Mouse (Mus musculus) CH12.LX (cell line): ENCODE results near the gene Dnm1.

Experiments used
- CTCF ChIP-seq, 2 experiments: IDR thresholded peaks in 1 of 2; conservative IDR thresholded peaks in 1 of 2; 2 replicates each; pipeline ENCODE4 v1.5.1; 2011 to 2012; ENCODE audit warnings: low read depth in 2 of 2, low read length in 2 of 2, improper control_type of control experiment in 1 of 2, inconsistent platforms in 1 of 2, mild to moderate bottlenecking in 1 of 2, moderate library complexity in 1 of 2
- MAX ChIP-seq: IDR thresholded peaks from 2 replicates; pipeline ENCODE4 v1.6.1; 2011; ENCODE audit warnings: low read length, improper control_type of control experiment
- MXI1 ChIP-seq: IDR thresholded peaks from 2 replicates; pipeline ENCODE4 v1.6.1; 2011; ENCODE audit warnings: mild to moderate bottlenecking, low read depth, low read length, improper control_type of control experiment
- SIN3A ChIP-seq: IDR thresholded peaks from 2 replicates; pipeline ENCODE4 v1.6.1; 2012; ENCODE audit warnings: low read length, improper control_type of control experiment, inconsistent platforms
- TBP ChIP-seq: conservative IDR thresholded peaks from 2 replicates; pipeline ENCODE4 v1.6.1; 2011; ENCODE audit warnings: low read depth, low read length, improper control_type of control experiment
- TCF12 ChIP-seq: IDR thresholded peaks from 2 replicates; pipeline ENCODE4 v1.6.1; 2014; ENCODE audit warnings: low read depth, mild to moderate bottlenecking, inconsistent platforms, low read length, improper control_type of control experiment
- USF2 ChIP-seq: conservative IDR thresholded peaks from 2 replicates; pipeline ENCODE4 v1.6.1; 2011; ENCODE audit warnings: low read depth, low read length, improper control_type of control experiment
- ZMIZ1 ChIP-seq: IDR thresholded peaks from 2 replicates; pipeline ENCODE4 v1.6.1; 2012; ENCODE audit warnings: low read depth, mild to moderate bottlenecking, inconsistent platforms, low read length, improper control_type of control experiment

GRCm38 (mm10) chr2:32335888-32336287 lies 17.2 kb downstream of the Dnm1 start:
- TF ChIP-seq CTCF (conservative IDR thresholded peaks at IDR 0.05 in 1 of 2, IDR thresholded peaks at IDR 0.05 in 1 of 2; ENCODE audit: low read depth in 2 of 2, low read length in 2 of 2) = no peak
- no peak for TF ChIP-seq TBP
- TF ChIP-seq SIN3A = no peak
- no peak for TF ChIP-seq USF2
- TF ChIP-seq TCF12 = no peak
- TF ChIP-seq MAX = no peak
- TF ChIP-seq ZMIZ1 = no peak
- no peak for TF ChIP-seq MXI1
